Mouse (Mus musculus): ENCODE measurements at regions not wholly inside any gene's neighbourhood (a gene's known extent, or its start where the extent isn't known, plus 50 kb on each side); places are given as distances from the start of the nearest gene placed in this dataset.

- TF ChIP-seq CTCF (IDR thresholded peaks at IDR 0.05): no peak
- no peak for TF ChIP-seq EP300 (IDR thresholded peaks at IDR 0.05)
Observed at GRCm38 (mm10) chr5:101120509-101121201, 275.1 kb downstream of the Gpat3 start.

Data from lung, postnatal 0 days (tissue).